Mouse (Mus musculus) lung, embryonic 14.5 days (tissue): ENCODE results near the gene Slc1a4. TPM values are rescaled to one million over a fixed set of nuclear protein-coding genes. Genes with fewer than 3 reads are reported as not detected.

ENCODE experiments used
- ATAC-seq: fragments of 200-750 bp; cut with Nextera tagmentation; 2 replicates; pipeline ENCODE4 v1.8.0; 2017; ENCODE audit warnings: mild to moderate bottlenecking, moderate TSS enrichment, moderate library complexity; ENCODE audit not compliant: insufficient read depth
- DNase-seq: peaks from one replicate; pipeline ENCODE4 v3.0.0-alpha.2; 2015
- H3K27ac ChIP-seq: fragments of 300-500 bp; sonication (generic); 2 replicates; pipeline ENCODE4 v1.5.1; 2014; ENCODE audit warnings: low read depth, mild to moderate bottlenecking, moderate library complexity
- H3K27me3 ChIP-seq: fragments of 300-500 bp; sonication (generic); 2 replicates; pipeline ENCODE4 v1.6.1; 2014; ENCODE audit warnings: low read length, control low read depth; ENCODE audit not compliant: insufficient read depth
- H3K36me3 ChIP-seq: fragments of 300-500 bp; sonication (generic); 2 replicates; pipeline ENCODE4 v1.6.1; 2014; ENCODE audit warnings: control low read depth; ENCODE audit not compliant: insufficient read depth
- H3K4me1 ChIP-seq: fragments of 300-500 bp; sonication (generic); 2 replicates; pipeline ENCODE4 v1.6.1; 2014; ENCODE audit warnings: antibody characterized with exemption, control low read depth; ENCODE audit not compliant: insufficient read depth
- H3K4me2 ChIP-seq: fragments of 300-500 bp; sonication (generic); 2 replicates; pipeline ENCODE4 v1.6.1; 2014; ENCODE audit warnings: mild to moderate bottlenecking
- H3K4me3 ChIP-seq: fragments of 300-500 bp; sonication (generic); 2 replicates; pipeline ENCODE4 v1.5.1; 2014; ENCODE audit warnings: low read depth, low read length
- H3K9ac ChIP-seq: fragments of 300-500 bp; sonication (generic); 2 replicates; pipeline ENCODE4 v1.6.1; 2014
- H3K9me3 ChIP-seq: fragments of 300-500 bp; sonication (generic); 2 replicates; pipeline ENCODE4 v1.6.1; 2016; ENCODE audit warnings: low read depth, low read length, control low read depth
- CTCF ChIP-seq: IDR thresholded peaks from 2 replicates; pipeline ENCODE4 v1.5.1; 2016; ENCODE audit warnings: antibody characterized with exemption, low read depth
- WGBS: fragments of 180-500 bp; shearing (Covaris S2); extraction: QIAGEN DNeasy Blood & Tissue Kit; methylation state at CpG from one replicate; pipeline ENCODE4 v1.1.7; 2014; 5-methylcytosine and 5-hydroxymethylcytosine counted together
- polyA plus RNA-seq: library from polyadenylated mRNA; unstranded; fragments of >200 nt; fragmentation: Nextera tagmentation; extraction: Ambion mirVana; gene quantifications from 2 replicates; pipeline ENCODE4 v1.2.1, GENCODE M21; 2014

Gene Slc1a4
- polyA plus RNA-seq, 1 experiment from 2014 or later = 24.6 TPM

- no peak overlapping the region for H3K4me3 ChIP-seq
- no peak for TF ChIP-seq CTCF
- H3K9me3 ChIP-seq = no peaks in the 10 kb centered on the region
- H3K27ac ChIP-seq = no peak overlapping the region
- WGBS = 84% methylated on average over 3 of the region's 3 CpGs
- no peak overlapping the region for H3K4me2 ChIP-seq
- H3K27me3 ChIP-seq = no peaks in the 10 kb centered on the region
- H3K4me1 ChIP-seq = no peaks in the 10 kb centered on the region
- DNase-seq (no peak), ATAC-seq (no peak)
- H3K36me3 ChIP-seq = peaks cover 64% of the 10 kb centered on the region
- no peak overlapping the region for H3K9ac ChIP-seq
These were observed 25.1 kb downstream of the Slc1a4 start for GRCm38 (mm10) chr11:20307409-20307808.

- ATAC-seq (no peak), DNase-seq (no peak)
- no peaks in the 10 kb centered on the region for H3K27me3 ChIP-seq
- H3K36me3 ChIP-seq = peaks cover 56% of the 10 kb centered on the region
- H3K4me1 ChIP-seq = no peaks in the 10 kb centered on the region
- no peak overlapping the region for H3K9ac ChIP-seq
- WGBS = 66% methylated on average over 1 of the region's 1 CpGs
- H3K27ac ChIP-seq = no peak overlapping the region
- H3K4me2 ChIP-seq = no peak overlapping the region
- H3K4me3 ChIP-seq = no peak overlapping the region
- H3K9me3 ChIP-seq = no peaks in the 10 kb centered on the region
- TF ChIP-seq CTCF = no peak
These were observed 26.9 kb downstream of the Slc1a4 start for GRCm38 (mm10) chr11:20305641-20306040.

- 70% methylated on average over 6 of the region's 6 CpGs for WGBS
- Histone ChIP-seq H3K36me3 (peaks cover 56% of the 10 kb centered on the region), H3K4me1 (no peaks in the 10 kb centered on the region), H3K4me3 (no peak overlapping the region), H3K9me3 (no peaks in the 10 kb centered on the region), H3K27me3 (no peaks in the 10 kb centered on the region), H3K4me2 (no peak overlapping the region), H3K27ac (no peak overlapping the region), H3K9ac (no peak overlapping the region)
- ATAC-seq = no peak
- DNase-seq = peak; percentile 38
- TF ChIP-seq CTCF = peak; percentile 75
These were observed 28.2 kb downstream of the Slc1a4 start for GRCm38 (mm10) chr11:20304341-20304740.

- Histone ChIP-seq H3K27me3 (no peaks in the 10 kb centered on the region), H3K4me2 (no peak overlapping the region), H3K36me3 (peaks cover 39% of the 10 kb centered on the region), H3K9me3 (no peaks in the 10 kb centered on the region), H3K27ac (no peak overlapping the region), H3K9ac (no peak overlapping the region), H3K4me1 (no peaks in the 10 kb centered on the region), H3K4me3 (no peak overlapping the region)
- 74% methylated on average over 4 of the region's 4 CpGs for WGBS
- ATAC-seq (no peak), DNase-seq (no peak)
- TF ChIP-seq CTCF = no peak
These were observed 31.2 kb downstream of the Slc1a4 start for GRCm38 (mm10) chr11:20301332-20301731.

- no peaks in the 10 kb centered on the region for H3K4me1 ChIP-seq
- DNase-seq (no peak), ATAC-seq (no peak)
- no peak for TF ChIP-seq CTCF
- no peak overlapping the region for H3K4me2 ChIP-seq
- H3K27me3 ChIP-seq = no peaks in the 10 kb centered on the region
- H3K9ac ChIP-seq = no peak overlapping the region
- H3K27ac ChIP-seq = no peak overlapping the region
- peaks cover 34% of the 10 kb centered on the region for H3K36me3 ChIP-seq
- no peak overlapping the region for H3K4me3 ChIP-seq
- WGBS = 63% methylated on average over 6 of the region's 6 CpGs
- no peaks in the 10 kb centered on the region for H3K9me3 ChIP-seq
These were observed 31.7 kb downstream of the Slc1a4 start for GRCm38 (mm10) chr11:20300850-20301249.

GRCm38 (mm10) chr11:20299900-20300299 lies 32.6 kb downstream of the Slc1a4 start:
- Histone ChIP-seq H3K4me2 (no peak overlapping the region), H3K9ac (no peak overlapping the region), H3K4me1 (no peaks in the 10 kb centered on the region), H3K9me3 (no peaks in the 10 kb centered on the region), H3K27me3 (no peaks in the 10 kb centered on the region), H3K4me3 (no peak overlapping the region), H3K36me3 (peaks cover 24% of the 10 kb centered on the region), H3K27ac (peak overlapping the region; percentile 34; the same call in 1 of the 2 replicates)
- TF ChIP-seq CTCF = no peak
- ATAC-seq (peak; percentile 88), DNase-seq (peak; percentile 70)
- 50% methylated on average over 6 of the region's 6 CpGs for WGBS

GRCm38 (mm10) chr11:20284463-20284862 lies 48.0 kb downstream of the Slc1a4 start:
- H3K9me3 ChIP-seq = no peaks in the 10 kb centered on the region
- no peaks in the 10 kb centered on the region for H3K36me3 ChIP-seq
- DNase-seq (no peak), ATAC-seq (no peak)
- H3K4me3 ChIP-seq = no peak overlapping the region
- H3K27ac ChIP-seq = no peak overlapping the region
- TF ChIP-seq CTCF = no peak
- no peaks in the 10 kb centered on the region for H3K27me3 ChIP-seq
- 74% methylated on average over 3 of the region's 3 CpGs for WGBS
- H3K4me1 ChIP-seq = peaks cover 3% of the 10 kb centered on the region; the same call in 1 of the 2 replicates
- no peak overlapping the region for H3K9ac ChIP-seq
- H3K4me2 ChIP-seq = no peak overlapping the region
